Mouse (Mus musculus) CD4-positive naive resting alpha-beta T cell, adult 57 days (primary cell): ENCODE results near the gene Ccrl2. TPM values are rescaled to one million over a fixed set of nuclear protein-coding genes. Genes with fewer than 3 reads are reported as not detected.

Source experiments
- total RNA-seq: library from RNA; stranded (reverse); gene quantifications from one replicate; pipeline ENCODE4 v1.2.4, GENCODE M21; 2023

The Ccrl2 gene
- total RNA-seq, result 4.1 TPM

DNA sequence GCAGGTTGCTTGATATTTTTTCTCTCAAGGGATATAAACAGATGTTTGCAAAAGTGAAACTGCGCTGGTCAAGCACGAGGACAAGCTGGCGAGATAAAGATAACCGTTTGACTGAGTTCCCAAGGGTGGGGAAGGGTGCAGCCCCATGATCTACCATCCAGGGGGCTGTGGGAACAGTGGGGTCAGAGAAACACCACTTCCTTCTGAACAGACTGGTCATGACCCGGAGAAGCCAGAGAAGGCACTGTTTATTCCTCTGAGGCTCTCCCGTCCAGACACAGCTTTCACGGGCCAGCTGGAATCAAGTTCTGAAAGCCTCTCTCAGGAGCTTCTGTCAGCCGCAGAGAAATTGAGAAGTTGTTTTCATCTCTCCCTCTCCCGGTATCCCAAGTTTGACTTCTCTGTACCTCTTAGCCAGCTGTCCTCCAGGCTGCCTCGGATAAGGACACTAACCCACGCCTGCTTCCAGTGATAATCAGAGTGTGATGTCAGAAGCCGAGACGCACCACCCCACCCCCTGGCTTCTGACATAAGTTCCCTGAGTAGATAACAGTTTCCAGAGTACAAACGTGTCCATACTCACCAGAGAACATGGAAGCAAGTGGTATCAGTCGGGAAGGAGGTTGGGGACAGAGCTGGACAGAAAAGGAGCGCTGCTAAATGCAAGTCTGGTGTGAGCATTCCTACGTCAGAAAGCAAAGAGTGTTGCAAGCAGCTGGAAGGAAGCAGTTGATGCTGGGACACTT lies at the start of gene Ccrl2:
Gene Ccrl2 (minus strand): TSS at position 722 of the 746 bp plus-strand sequence.

DNA sequence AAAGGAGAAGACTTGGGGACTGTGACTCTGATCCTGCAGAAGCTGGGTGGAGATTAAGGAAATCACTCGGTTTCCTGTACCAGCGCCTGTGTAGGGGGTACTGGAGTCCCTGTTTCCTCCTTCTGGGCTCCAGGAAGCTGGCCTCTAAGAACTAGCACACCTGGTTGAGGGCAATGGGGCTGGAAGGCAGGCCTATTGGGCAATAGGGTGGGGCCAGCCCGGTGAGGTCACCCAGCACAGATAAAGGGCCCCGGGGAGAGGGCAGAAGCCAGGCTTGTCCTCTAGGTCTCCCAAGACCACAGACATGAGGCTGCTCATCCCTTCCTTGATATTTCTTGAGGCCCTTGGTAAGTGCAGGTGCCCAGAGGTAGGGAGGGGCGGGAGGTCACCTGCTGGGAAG lies 38.3 kb downstream of the Ccrl2 start, which contains the start of gene Ltf:
Gene Ltf (plus strand): TSS at position 250 of the 400 bp plus-strand sequence.

Other genes with a start within 250 kb of the Ccrl2 start
- gene Prss44, start 243.5 kb downstream of the Ccrl2 start, total RNA-seq, result not detected
- gene Prss43, start 230.8 kb downstream of the Ccrl2 start, total RNA-seq, result not detected
- gene Prss45, start 222.9 kb downstream of the Ccrl2 start, total RNA-seq, result not detected
- gene Prss46, start 213.0 kb downstream of the Ccrl2 start, total RNA-seq, result not detected
- not detected for gene Prss50, start 199.6 kb downstream of the Ccrl2 start, total RNA-seq
- gene Als2cl, start 177.6 kb downstream of the Ccrl2 start, total RNA-seq, result 526 TPM
- gene Tmie, start 177.4 kb downstream of the Ccrl2 start, total RNA-seq, result 29.7 TPM
- gene Fam240a, start 140.7 kb downstream of the Ccrl2 start, total RNA-seq, result 4.1 TPM
- 1.3 TPM for gene Tdgf1, start 111.4 kb downstream of the Ccrl2 start, total RNA-seq
- gene Lrrc2, start 106.0 kb downstream of the Ccrl2 start, total RNA-seq, result 0.27 TPM
- not detected for gene Rtp3, start 66.9 kb downstream of the Ccrl2 start, total RNA-seq
- gene Ltf, start 38.2 kb downstream of the Ccrl2 start, total RNA-seq, result 4.3 TPM
- 31.9 TPM for gene Lrrfip2, start 60.1 kb upstream of the Ccrl2 start, total RNA-seq
- gene Mlh1, start 214.3 kb upstream of the Ccrl2 start, total RNA-seq, result 38.8 TPM
- gene Epm2aip1, start 214.4 kb upstream of the Ccrl2 start, total RNA-seq, result 37.7 TPM